Mouse (Mus musculus): ENCODE data around the gene Slc44a2.
"Not testable (repeated sequence)": the region's sequence is repeated elsewhere in the genome, so short reads cannot be mapped to it uniquely, and the experiment has no call there.

Gene Slc44a2

GRCm38 (mm10) chr9:21292271-21292670 lies 28.2 kb upstream of the Slc44a2 start:
- DNase-seq (ENCODE audit: inconsistent age in 2 of 2, low spot score in 1 of 2): no peak

GRCm38 (mm10) chr9:21299014-21299413 lies 21.5 kb upstream of the Slc44a2 start:
- no peak for DNase-seq (ENCODE audit: inconsistent age in 2 of 2, low spot score in 1 of 2)

- no peak for DNase-seq (ENCODE audit: inconsistent age in 2 of 2, low spot score in 1 of 2)
Measured at GRCm38 (mm10) chr9:21305065-21305464, 15.4 kb upstream of the Slc44a2 start.

GRCm38 (mm10) chr9:21309150-21309741 lies 11.3 kb upstream of the Slc44a2 start:
- DNase-seq (ENCODE audit: inconsistent age in 2 of 2, low spot score in 1 of 2): no peak

GRCm38 (mm10) chr9:21311695-21312094 lies 8.8 kb upstream of the Slc44a2 start:
- no peak for DNase-seq (ENCODE audit: inconsistent age in 2 of 2, low spot score in 1 of 2)

DNA sequence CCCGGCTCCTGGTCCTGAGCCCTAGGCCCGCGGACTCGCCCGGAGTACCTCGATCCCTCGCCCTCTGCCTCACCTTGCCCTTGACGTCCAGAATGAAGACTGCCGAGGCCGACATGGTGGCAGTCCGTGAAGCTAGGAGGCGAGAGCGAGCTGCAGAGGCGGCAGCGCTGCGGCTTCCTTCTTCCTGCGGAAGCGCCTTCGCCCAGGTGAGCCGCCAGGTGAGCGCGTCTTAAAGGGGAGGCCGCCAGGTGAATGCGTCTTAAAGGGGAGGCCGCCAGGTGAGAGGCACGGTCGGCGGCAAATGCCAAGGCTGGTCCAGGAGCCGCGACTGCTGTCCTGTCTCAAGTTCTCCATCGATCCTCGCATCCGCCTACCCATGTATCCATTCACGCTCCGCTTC lies 8.4 kb upstream of the Slc44a2 start, which contains the start of gene Ap1m2:
Gene Ap1m2, minus strand, starts transcription at position 204 of the 400 bp plus-strand sequence.
- no peak for DNase-seq (ENCODE audit: inconsistent age in 2 of 2, low spot score in 1 of 2)

DNA sequence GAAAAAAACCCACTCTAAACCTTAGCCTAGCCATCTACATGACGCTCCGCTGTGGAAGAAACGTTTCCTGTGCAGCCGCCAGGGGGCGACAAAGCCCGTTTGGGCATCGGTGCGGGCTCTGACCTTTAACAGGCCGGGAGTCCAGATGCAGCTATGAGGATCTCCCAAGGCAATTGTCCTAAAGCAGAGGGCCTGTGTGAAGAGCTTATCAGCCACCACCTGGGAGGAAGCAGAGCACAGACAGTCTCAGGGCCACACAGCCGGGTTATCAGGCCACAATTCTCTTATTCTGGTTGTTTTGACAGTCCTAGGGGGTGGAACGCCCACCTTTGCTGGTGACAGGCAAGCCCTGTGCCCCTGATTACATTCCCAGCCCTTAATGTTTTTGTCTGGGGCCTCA lies 7.1 kb upstream of the Slc44a2 start:
- DNase-seq (ENCODE audit: inconsistent age in 2 of 2, low spot score in 1 of 2): peak; percentile 89 to 96

DNA sequence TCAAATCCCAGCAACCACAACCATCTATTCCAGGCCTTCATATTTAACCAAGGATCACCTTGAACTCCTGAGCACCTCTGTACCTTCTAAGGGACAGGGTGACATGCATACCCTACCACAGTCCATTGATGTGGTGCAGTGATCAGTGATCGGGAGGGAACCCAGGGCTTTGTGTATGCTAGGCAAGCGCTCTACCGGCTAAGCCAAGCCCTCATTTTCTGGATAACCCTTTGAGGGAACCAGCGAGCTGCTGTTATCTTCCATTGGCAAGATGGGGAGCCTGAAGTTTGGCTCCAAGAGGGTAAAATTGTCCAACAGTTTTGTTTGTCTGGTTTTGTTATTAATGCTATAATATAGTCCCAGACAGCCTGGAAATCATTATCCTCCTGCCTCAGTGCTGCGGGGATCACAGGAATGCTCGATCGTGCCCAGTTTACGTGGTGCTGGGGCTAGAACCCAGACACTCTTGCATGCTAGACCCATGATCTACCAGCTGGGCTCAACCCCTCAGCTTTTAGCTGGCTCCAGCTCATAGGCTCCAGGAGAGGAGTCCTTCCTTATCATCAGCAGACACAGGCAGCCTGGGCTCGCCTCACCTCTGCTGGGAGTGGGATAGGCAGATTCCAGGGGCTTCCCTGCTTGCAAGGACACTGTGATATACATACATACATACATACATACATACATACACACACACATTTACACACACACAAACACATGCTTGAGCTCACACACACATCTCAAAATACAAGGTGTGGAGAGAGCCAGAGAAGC lies 5.9 kb upstream of the Slc44a2 start:
- DNase-seq (ENCODE audit: inconsistent age in 2 of 2, low spot score in 1 of 2): no peak

DNA sequence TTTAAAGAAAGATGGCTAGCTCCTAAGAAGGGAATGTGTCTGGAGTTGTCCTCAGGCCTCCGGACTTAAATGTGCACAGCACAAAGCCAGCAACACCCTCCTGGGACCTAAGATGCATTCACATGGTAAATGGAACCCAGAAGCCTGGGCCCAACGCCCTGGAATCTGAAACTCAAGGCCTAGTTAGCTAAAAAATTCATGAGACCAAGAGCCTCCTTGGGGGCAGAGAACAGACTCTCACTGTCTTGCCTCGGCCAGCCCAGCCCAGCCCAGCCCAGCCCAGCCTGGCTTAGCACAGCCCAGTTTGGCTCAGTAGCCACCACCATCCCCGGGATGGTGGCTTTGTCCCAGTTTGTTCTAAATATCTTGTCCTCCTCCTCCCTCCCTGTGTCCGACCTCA lies 5.1 kb upstream of the Slc44a2 start:
- no peak for DNase-seq (ENCODE audit: inconsistent age in 2 of 2, low spot score in 1 of 2)

- DNase-seq (ENCODE audit: inconsistent age in 2 of 2, low spot score in 1 of 2): no peak
Measured at GRCm38 (mm10) chr9:21316696-21317095, 3.8 kb upstream of the Slc44a2 start.

- DNase-seq (ENCODE audit: inconsistent age in 2 of 2, low spot score in 1 of 2): no peak
Measured at GRCm38 (mm10) chr9:21318792-21319191, 1.7 kb upstream of the Slc44a2 start.

GRCm38 (mm10) chr9:21319503-21319902 lies 995 bp upstream of the Slc44a2 start:
- no peak for DNase-seq (ENCODE audit: inconsistent age in 2 of 2, low spot score in 1 of 2)

GRCm38 (mm10) chr9:21320280-21320618 lies 249 bp upstream of the Slc44a2 start:
- DNase-seq (ENCODE audit: inconsistent age in 2 of 2, low spot score in 1 of 2): no peak

DNA sequence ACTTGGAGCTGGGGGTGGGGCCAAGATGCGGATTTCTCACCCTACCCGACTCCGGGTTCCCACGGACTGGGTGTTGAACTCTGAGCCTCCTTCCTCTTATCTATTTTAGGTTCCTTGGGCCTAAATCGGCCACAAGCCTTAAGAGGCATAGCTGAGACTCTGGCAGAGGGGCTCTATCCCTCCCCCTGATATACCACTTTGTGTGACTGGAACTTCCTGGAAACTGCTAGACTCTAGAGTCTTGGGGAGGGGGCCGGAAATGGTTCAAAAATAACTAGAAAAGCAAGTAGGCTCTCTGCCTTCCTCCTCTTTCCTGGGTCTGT lies 976 bp downstream of the Slc44a2 start:
- peak; percentile 52 to 65 for DNase-seq (ENCODE audit: inconsistent age in 2 of 2, low spot score in 1 of 2)

GRCm38 (mm10) chr9:21322211-21322916 lies 1.9 kb downstream of the Slc44a2 start:
- DNase-seq (ENCODE audit: inconsistent age in 2 of 2, low spot score in 1 of 2): no peak

GRCm38 (mm10) chr9:21322917-21323297 lies 2.4 kb downstream of the Slc44a2 start:
- not testable (repeated sequence) for DNase-seq (ENCODE audit: inconsistent age in 2 of 2, low spot score in 1 of 2)

DNA sequence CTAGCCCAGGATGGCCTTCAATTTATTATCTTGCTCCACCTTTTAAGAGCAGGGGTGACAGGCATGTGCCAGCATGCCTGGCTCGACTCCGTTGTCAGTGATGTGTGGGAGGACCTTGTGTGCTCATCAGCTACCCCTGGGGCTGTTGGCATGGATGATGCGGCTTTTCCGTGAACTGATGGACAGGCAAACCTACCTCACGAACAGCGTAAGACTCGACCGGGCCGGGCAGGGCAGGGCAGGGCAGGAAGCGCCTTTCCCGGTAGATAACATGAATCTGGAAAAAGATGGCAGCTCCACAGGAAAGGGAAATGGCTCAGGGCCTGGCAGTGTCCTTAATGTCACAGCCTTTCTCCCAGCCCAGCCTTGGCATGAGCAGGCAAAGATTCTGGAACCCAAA lies 3.8 kb downstream of the Slc44a2 start:
- peak; percentile 36 to 46 for DNase-seq (ENCODE audit: inconsistent age in 2 of 2, low spot score in 1 of 2)

- DNase-seq (ENCODE audit: inconsistent age in 2 of 2, low spot score in 1 of 2): no peak
Measured at GRCm38 (mm10) chr9:21327569-21327968, 7.1 kb downstream of the Slc44a2 start.

- DNase-seq (ENCODE audit: inconsistent age in 2 of 2, low spot score in 1 of 2): no peak
Measured at GRCm38 (mm10) chr9:21328041-21328440, 7.5 kb downstream of the Slc44a2 start.

GRCm38 (mm10) chr9:21329041-21329440 lies 8.5 kb downstream of the Slc44a2 start:
- peak; percentile 55 to 64 for DNase-seq (ENCODE audit: inconsistent age in 2 of 2, low spot score in 1 of 2)

DNA sequence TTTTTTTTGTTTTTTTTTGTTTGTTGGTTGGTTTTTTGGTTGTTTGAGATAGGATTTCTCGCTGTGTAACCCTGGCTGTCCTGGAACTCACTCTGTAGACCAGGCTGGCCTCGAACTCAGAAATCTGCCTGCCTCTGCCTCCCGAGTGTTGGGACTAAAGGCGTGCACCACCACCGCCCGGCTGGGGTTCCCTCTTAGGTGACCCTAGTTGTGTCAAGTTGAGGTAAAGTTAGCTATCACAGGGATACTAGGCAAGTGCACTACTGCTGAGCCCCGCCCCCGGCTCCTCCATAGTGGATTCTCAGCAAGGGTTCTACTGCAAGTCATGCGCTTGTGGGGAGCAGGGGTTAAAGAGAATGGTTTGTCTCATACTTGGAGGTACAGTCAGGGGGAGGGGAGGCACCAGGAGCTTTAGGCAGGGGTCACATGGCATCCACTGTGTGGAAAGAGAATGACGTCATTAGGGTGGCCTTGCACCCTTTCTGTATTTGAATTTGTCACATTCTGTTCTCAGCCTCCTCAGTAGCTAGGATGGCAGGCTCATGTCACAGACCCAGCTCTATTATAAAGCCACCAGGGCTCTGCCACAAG lies 9.3 kb downstream of the Slc44a2 start:
- peak; percentile 72 to 73 for DNase-seq (ENCODE audit: inconsistent age in 2 of 2, low spot score in 1 of 2)
